Mouse (Mus musculus): ENCODE results near the gene Cenpo.

DNA sequence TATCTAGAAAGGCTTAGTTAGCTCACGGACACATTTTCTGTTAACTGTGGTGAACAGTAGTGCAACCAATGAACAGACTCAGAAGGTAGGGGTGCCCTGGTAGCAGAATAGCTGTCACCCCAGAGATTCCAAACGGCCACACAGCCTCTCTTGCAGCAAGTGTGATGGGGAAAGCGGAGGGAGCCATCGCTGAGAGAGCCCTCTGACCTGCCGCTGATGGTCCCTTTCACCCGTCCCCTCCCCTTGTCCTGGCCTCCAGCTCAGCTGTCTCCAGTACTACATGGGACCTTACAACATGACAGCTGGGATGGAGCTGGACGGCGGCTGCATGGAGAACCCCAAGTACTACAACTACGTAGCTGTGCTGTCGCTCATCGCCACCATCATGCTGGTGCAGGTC is 28.0 kb downstream of the Cenpo start:
- no peak for TF ChIP-seq POLR2A (IDR thresholded peaks at IDR 0.05; ENCODE audit: control insufficient read depth, low read depth, low read length)
- TF ChIP-seq CTCF (IDR thresholded peaks at IDR 0.05; ENCODE audit: control insufficient read depth, insufficient read depth, insufficient replicate concordance, low read depth, low read length): no peak

Data from testis, adult 2 months (tissue).